Mouse (Mus musculus) bone marrow, adult 2 months (tissue): ENCODE data around the gene Thbs3. TPM values are rescaled to one million over a fixed set of nuclear protein-coding genes. Genes with fewer than 3 reads are reported as not detected.

ENCODE experiments used
- H3K27ac ChIP-seq: fragments of 200-500 bp; 2 replicates; pipeline ENCODE4 v1.5.1; 2012; ENCODE audit warnings: low read depth, mild to moderate bottlenecking, control low read depth, inconsistent platforms, low read length; ENCODE audit not compliant: control insufficient read depth, poor library complexity, insufficient read depth
- H3K4me1 ChIP-seq: fragments of 200-500 bp; 2 replicates; pipeline ENCODE4 v1.6.1; 2011; ENCODE audit warnings: low read length; ENCODE audit not compliant: control insufficient read depth, insufficient read depth
- H3K4me3 ChIP-seq: fragments of 200-500 bp; replicated peaks from 2 replicates; pipeline ENCODE3; 2011; ENCODE audit warnings: mild to moderate bottlenecking, low read depth, low read length, control low read depth; ENCODE audit not compliant: control insufficient read depth
- CTCF ChIP-seq: fragments of 200-500 bp; IDR thresholded peaks from 2 replicates; pipeline ENCODE4 v1.5.1; 2011; ENCODE audit warnings: low read length, control low read depth; ENCODE audit not compliant: control insufficient read depth, insufficient read depth
- POLR2A ChIP-seq: fragments of 200-500 bp; IDR thresholded peaks from 2 replicates; pipeline ENCODE4 v1.6.1; 2011; ENCODE audit warnings: low read depth, mild to moderate bottlenecking, control low read depth, low read length, borderline replicate concordance; ENCODE audit not compliant: control insufficient read depth
- WGBS: fragments of 180-500 bp; shearing (Covaris S2); methylation state at CpG from one replicate; pipeline ENCODE4 v1.1.7; 2018; 5-methylcytosine and 5-hydroxymethylcytosine counted together
- polyA plus RNA-seq: library from polyadenylated mRNA; stranded (reverse); fragments of >200 nt; gene quantifications from 2 replicates; pipeline ENCODE4 v1.2.4, GENCODE M21; 2011; ENCODE audit warnings: low replicate concordance; ENCODE audit not compliant: missing spikeins, insufficient read depth, insufficient read length

The Thbs3 gene
- polyA plus RNA-seq, 1 experiment, result 2.9 TPM

GRCm38 (mm10) chr3:89206079-89206478, 8.9 kb upstream of the Thbs3 start:
- Histone ChIP-seq H3K27ac (no peak overlapping the region), H3K4me1 (peaks cover 3% of the 10 kb centered on the region), H3K4me3 (no peak overlapping the region)
- TF ChIP-seq POLR2A, result no peak
- no peak for TF ChIP-seq CTCF
- WGBS, result 91% methylated on average over 7 of the region's 7 CpGs

GRCm38 (mm10) chr3:89206695-89207094, 8.3 kb upstream of the Thbs3 start:
- 75% methylated on average over 2 of the region's 2 CpGs for WGBS
- no peak for TF ChIP-seq CTCF
- TF ChIP-seq POLR2A, result no peak
- H3K27ac ChIP-seq, result no peak overlapping the region
- peaks cover 3% of the 10 kb centered on the region for H3K4me1 ChIP-seq
- H3K4me3 ChIP-seq, result no peak overlapping the region

GRCm38 (mm10) chr3:89208075-89208657, 6.8 kb upstream of the Thbs3 start:
- Histone ChIP-seq H3K4me3 (no peak overlapping the region), H3K4me1 (peaks cover 3% of the 10 kb centered on the region), H3K27ac (no peak overlapping the region)
- TF ChIP-seq CTCF (no peak), POLR2A (no peak)
- WGBS, result 82% methylated on average over 13 of the region's 13 CpGs

GRCm38 (mm10) chr3:89208736-89209135, 6.2 kb upstream of the Thbs3 start:
- no peaks in the 10 kb centered on the region for H3K4me1 ChIP-seq
- TF ChIP-seq POLR2A (no peak), CTCF (no peak)
- WGBS, result 84% methylated on average over 6 of the region's 6 CpGs
- H3K27ac ChIP-seq, result no peak overlapping the region
- no peak overlapping the region for H3K4me3 ChIP-seq

GRCm38 (mm10) chr3:89209731-89210130, 5.2 kb upstream of the Thbs3 start:
- H3K4me3 ChIP-seq, result no peak overlapping the region
- TF ChIP-seq POLR2A (no peak), CTCF (no peak)
- WGBS, result 86% methylated on average over 7 of the region's 7 CpGs

GRCm38 (mm10) chr3:89210162-89210561, 4.8 kb upstream of the Thbs3 start:
- no peak overlapping the region for H3K27ac ChIP-seq
- WGBS, result 67% methylated on average over 13 of the region's 13 CpGs
- TF ChIP-seq CTCF, result no peak
- no peak for TF ChIP-seq POLR2A
- no peak overlapping the region for H3K4me3 ChIP-seq
- H3K4me1 ChIP-seq, result no peaks in the 10 kb centered on the region

More at GRCm38 (mm10) chr3:89209731-89210130, 5.2 kb upstream of the Thbs3 start:
- no peak overlapping the region for H3K27ac ChIP-seq
- H3K4me1 ChIP-seq, result no peaks in the 10 kb centered on the region

- Histone ChIP-seq H3K4me1 (peaks cover 2% of the 10 kb centered on the region; the same call in 1 of the 2 replicates), H3K4me3 (no peak overlapping the region), H3K27ac (no peak overlapping the region)
- TF ChIP-seq CTCF (no peak), POLR2A (no peak)
- 63% methylated on average over 7 of the region's 7 CpGs for WGBS
These were observed 4.2 kb upstream of the Thbs3 start for GRCm38 (mm10) chr3:89210731-89211130.

- TF ChIP-seq POLR2A (peak; percentile 63; the same call in 1 of the 2 replicates), CTCF (no peak)
- WGBS, result under 1% methylated on average over 69 of the region's 69 CpGs
- Histone ChIP-seq H3K4me3 (peak overlapping the region; percentile 80), H3K27ac (peak overlapping the region; percentile 52), H3K4me1 (peaks cover 2% of the 10 kb centered on the region; the same call in 1 of the 2 replicates)
These were observed 1.0 kb upstream of the Thbs3 start for GRCm38 (mm10) chr3:89213803-89214530.
